Mouse (Mus musculus): ENCODE measurements around the gene Wrap53. TPM values are rescaled to one million over a fixed set of nuclear protein-coding genes. Genes with fewer than 3 reads are reported as not detected.
A peak's percentile ranks its signal among the peaks of the same experiment; 100 is the strongest.
"Not testable (repeated sequence)": the region's sequence is repeated elsewhere in the genome, so short reads cannot be mapped to it uniquely, and the experiment has no call there.

Wrap53 gene
- 1 to 10 TPM; 5.0 to 5.4 TPM for total RNA-seq (2021)
- long read RNA-seq, experiment 1, partial matches to known transcripts: 0 of 3 reads
- long read RNA-seq, experiment 1, other reads (novel, unspliced or antisense): 0 of 3 reads
- long read RNA-seq, experiment 2, partial matches to known transcripts: 2 of 3 reads
- long read RNA-seq, experiment 2, other reads (novel, unspliced or antisense): 0 of 3 reads

- peak; percentile 96 to 97 for DNase-seq
These were observed at the start of gene Wrap53, which contains the start of gene Trp53 for GRCm38 (mm10) chr11:69580091-69580514. TSS of gene Wrap53 (minus strand) at chr11:69580255. TSS of gene Trp53 (plus strand) at chr11:69580359.

- no peak for DNase-seq
These were observed 49.7 kb upstream of the Wrap53 start for GRCm38 (mm10) chr11:69629802-69630201.

- peak; percentile 62 to 87 for DNase-seq
These were observed 48.2 kb upstream of the Wrap53 start for GRCm38 (mm10) chr11:69628286-69628685.

GRCm38 (mm10) chr11:69624339-69624738, 44.3 kb upstream of the Wrap53 start:
- not testable (repeated sequence) for DNase-seq

- DNase-seq: no peak
These were observed 43.0 kb upstream of the Wrap53 start for GRCm38 (mm10) chr11:69623006-69623405.

- no peak for DNase-seq
These were observed 42.4 kb upstream of the Wrap53 start for GRCm38 (mm10) chr11:69622406-69622805.

GRCm38 (mm10) chr11:69621571-69622268, 41.7 kb upstream of the Wrap53 start, which contains the start of gene Sat2:
TSS of gene Sat2 (plus strand) at chr11:69622024.
- DNase-seq: peak; percentile 65 to 78

GRCm38 (mm10) chr11:69620394-69621081, 40.5 kb upstream of the Wrap53 start:
- DNase-seq: no peak

GRCm38 (mm10) chr11:69617805-69618204, 37.8 kb upstream of the Wrap53 start, which contains the start of gene Shbg:
TSS of gene Shbg (minus strand) at chr11:69617905.
- no peak for DNase-seq

- DNase-seq: no peak
These were observed 36.7 kb upstream of the Wrap53 start for GRCm38 (mm10) chr11:69616781-69617180.

GRCm38 (mm10) chr11:69614257-69614588, 34.2 kb upstream of the Wrap53 start:
- not testable (repeated sequence) for DNase-seq

GRCm38 (mm10) chr11:69613553-69614256, 33.6 kb upstream of the Wrap53 start:
- peak; percentile 85 to 95 for DNase-seq

GRCm38 (mm10) chr11:69610899-69611298, 30.8 kb upstream of the Wrap53 start:
- no peak for DNase-seq

GRCm38 (mm10) chr11:69609416-69609815, 29.4 kb upstream of the Wrap53 start:
- no peak for DNase-seq

- DNase-seq: no peak
These were observed 28.5 kb upstream of the Wrap53 start for GRCm38 (mm10) chr11:69608525-69608924.

GRCm38 (mm10) chr11:69606832-69607231, 26.8 kb upstream of the Wrap53 start:
- DNase-seq: no peak

GRCm38 (mm10) chr11:69606491-69606795, 26.4 kb upstream of the Wrap53 start:
- DNase-seq: no peak

GRCm38 (mm10) chr11:69605726-69606490, 25.9 kb upstream of the Wrap53 start, which contains the start of gene Atp1b2:
TSS of gene Atp1b2 (minus strand) at chr11:69605942.
- peak; percentile 73 to 77 for DNase-seq

GRCm38 (mm10) chr11:69604795-69605664, 25.0 kb upstream of the Wrap53 start:
- DNase-seq: peak in 1 of 2 experiments; percentile 35

GRCm38 (mm10) chr11:69604347-69604746, 24.3 kb upstream of the Wrap53 start:
- no peak for DNase-seq

GRCm38 (mm10) chr11:69603516-69603915, 23.5 kb upstream of the Wrap53 start:
- peak; percentile 43 to 73 for DNase-seq
